Mouse (Mus musculus) erythroblast, embryonic 14.5 days (primary cell): ENCODE measurements around the gene Tmem89.

ENCODE experiments used
- GATA1 ChIP-seq: IDR thresholded peaks from 2 replicates; pipeline ENCODE4 v1.6.1; 2012; ENCODE audit warnings: low read length, inconsistent platforms, mixed read lengths
- TAL1 ChIP-seq: IDR thresholded peaks from 3 replicates; pipeline ENCODE4 v1.6.1; 2012; ENCODE audit warnings: low read length, inconsistent platforms, mixed read lengths

- TF ChIP-seq GATA1 (no peak), TAL1 (no peak)
Observed at GRCm38 (mm10) chr9:108949967-108950728, 35.7 kb downstream of the Tmem89 start.
